Mouse (Mus musculus): ENCODE measurements around the gene Eif3m.

Gene Eif3m

DNA sequence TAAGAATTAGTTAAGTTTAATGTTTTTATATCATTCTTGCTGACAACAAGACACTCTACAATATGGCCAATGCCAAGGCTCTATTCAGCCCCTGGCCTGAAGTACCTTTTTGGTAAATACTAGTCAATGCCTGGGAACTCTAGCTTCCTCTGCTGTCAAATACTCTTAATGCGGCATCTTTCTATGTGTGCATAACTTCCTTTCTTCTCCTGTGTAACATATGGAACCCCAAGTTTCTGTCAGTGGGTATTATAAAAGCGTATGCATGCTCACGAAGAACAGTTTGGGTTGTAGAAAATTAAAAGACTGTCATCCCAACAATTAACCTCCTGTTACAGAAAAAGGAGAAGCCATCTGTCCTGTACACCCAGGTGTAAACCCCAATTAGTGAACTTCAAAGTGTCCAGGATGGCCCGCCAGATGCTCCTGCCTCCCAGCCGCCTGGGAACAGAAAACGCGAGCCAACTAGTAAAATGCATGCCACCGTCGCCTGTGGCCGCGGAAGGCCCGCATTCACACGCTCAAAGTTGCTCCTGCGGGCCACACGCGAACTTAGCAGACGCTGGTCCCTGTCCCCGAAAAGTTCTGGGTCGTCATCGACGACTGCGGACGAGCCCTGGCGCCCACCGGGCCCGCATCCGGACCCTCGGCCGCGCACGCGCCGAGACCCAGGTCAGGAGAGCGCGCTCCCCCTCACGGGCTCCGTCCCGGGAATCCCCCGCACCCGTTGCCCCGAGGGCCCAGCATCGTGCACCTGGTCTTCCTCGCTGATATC lies 501 bp downstream of the Eif3m start:
- DNase-seq (ENCODE audit: extremely low spot score, low read depth, low spot score) = no peak

DNA sequence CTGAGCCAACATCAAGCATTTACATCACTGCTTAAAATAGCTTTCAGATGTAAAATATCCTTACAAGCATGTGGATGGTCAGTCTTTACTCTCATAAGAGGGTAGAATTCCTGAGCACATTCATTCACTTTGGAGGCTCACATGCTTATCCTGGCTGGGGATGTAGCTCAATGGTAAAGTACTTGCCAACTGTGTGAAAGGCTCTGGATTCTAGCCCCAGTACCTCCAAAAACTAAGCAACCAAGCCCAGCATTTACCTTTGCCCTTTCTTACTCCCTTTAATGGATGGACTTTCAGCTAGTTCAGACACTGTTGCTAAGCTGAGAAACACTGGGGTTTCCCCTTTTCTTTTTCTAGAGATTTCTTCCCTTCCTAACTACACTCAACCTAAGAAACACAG lies 9.6 kb downstream of the Eif3m start:
- DNase-seq (ENCODE audit: extremely low spot score, low read depth, low spot score) = no peak

DNA sequence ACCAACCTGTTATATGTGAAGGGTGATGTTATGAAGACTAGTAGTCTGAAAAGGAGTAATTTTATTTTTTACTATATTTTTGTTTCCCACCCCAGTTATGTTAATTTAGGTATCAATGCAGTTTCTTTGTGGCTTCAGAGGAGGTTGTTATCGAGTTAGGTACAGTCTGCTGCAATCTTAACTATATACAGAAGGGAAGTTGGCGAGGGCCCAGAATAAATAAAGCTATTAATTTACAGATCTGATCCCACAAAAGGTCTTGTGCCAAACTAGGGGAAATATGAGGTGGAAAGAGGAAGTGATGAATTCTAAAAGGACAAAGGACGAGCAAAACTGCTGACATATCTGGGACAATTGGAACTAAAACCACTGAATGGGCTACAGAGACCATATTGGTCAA lies 20.7 kb downstream of the Eif3m start:
- no peak for DNase-seq (ENCODE audit: extremely low spot score, low read depth, low spot score)

DNA sequence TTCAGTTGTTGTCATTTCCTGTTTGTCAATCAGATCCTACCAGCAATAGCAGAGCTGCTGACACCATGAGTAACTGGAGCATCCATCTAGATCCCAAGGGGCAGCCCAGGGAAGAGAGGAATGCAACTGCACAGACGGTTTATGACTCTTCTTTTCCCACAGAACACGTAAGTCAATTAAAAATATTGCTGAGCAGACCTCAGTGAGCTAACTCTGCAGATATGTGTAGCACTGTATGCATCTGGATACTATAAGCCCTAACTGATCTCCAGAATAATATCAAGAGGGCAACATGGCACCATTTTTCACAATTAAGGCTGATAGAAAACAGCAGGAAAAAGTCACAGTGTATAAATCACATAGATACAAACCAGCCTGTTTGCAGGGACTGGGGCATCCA lies 22.4 kb downstream of the Eif3m start:
- no peak for DNase-seq (ENCODE audit: extremely low spot score, low read depth, low spot score)

DNA sequence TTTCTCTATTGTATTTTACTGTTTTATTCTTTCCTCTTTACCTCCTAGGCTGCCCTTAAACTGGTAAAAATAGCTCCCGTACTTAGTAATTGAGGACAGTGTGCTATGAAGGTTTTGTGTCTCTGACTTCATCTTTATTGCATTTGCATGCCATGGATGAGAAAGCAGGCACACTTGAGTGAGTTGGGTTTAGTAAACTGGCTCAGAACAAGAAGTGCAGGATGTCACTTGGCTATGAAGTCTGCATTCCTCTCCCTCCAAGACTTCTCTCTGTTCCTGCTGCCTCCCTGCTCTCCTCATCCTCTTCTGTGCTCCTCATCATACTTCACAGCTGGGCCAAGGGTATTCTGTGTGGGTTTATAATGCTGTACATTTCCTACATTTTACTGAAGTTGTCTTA lies 27.9 kb downstream of the Eif3m start:
- no peak for DNase-seq (ENCODE audit: extremely low spot score, low read depth, low spot score)

DNA sequence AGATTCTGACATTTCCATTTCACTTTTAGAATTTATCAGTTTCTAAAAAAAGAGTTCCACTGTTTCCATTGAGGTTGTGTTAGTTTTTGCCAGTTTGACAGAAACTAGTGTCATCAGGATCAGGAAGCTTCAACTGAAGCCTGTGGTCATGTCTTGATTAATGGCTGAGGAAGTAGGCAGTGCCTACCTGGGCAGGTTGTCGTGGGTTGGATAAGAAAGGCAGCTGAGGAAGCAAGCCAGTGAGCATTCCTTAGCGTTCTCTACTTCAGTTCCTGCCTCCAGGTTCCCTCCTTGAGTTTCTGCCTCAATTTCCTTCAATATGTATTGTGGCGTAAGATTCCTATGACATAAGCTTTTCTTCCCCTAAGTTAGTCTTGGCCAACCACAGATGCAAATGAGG lies 31.1 kb downstream of the Eif3m start:
- DNase-seq (ENCODE audit: extremely low spot score, low read depth, low spot score) = no peak

DNA sequence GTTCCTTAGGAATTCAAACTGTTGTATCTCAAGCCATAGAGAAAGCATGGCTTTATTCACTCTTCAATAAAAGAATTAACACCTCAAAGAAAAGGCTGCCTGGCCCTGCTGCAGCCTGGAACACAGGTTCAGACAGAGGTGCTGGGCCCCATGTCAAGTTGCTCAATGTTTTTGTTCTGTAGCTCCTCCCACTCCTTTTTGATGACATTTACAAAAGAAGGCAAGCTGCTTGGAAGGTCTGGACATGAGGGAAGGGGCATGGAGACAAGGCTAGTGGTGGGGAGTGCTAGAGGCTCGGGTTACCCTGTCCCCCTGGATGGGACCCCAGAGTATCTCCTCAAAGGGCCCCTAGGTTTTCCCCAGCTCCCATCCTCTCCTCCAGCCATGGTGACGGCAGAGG lies 35.2 kb downstream of the Eif3m start:
- DNase-seq (ENCODE audit: extremely low spot score, low read depth, low spot score) = no peak

DNA sequence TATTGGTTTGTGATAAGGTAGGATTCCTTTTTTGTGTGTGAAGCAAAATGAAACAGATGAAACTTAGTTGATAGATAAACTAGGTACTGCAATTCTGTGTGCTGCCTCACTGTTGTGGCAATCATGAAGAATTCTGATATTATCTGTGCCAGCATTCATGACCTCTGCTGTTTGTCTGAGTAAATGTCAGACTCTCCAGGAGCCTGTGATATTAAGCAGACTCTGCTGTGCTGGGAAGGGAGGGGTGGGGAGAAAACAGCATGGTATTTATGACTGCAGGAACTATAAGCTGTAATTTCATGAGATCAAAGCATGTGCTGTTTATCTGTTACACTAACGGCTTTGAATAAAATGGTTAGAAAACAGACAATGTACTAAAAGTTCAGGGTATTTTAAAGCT lies 52.4 kb downstream of the Eif3m start:
- DNase-seq (ENCODE audit: extremely low spot score, low read depth, low spot score) = peak; percentile 14

All from hindlimb bud, embryonic 11.5 days (tissue).